Mouse (Mus musculus): Measurements from ENCODE around the gene Fbxo34. TPM values are rescaled to one million over a fixed set of nuclear protein-coding genes. Genes with fewer than 3 reads are reported as not detected.

The Fbxo34 gene
- polyA plus RNA-seq, 1 experiment: 21.1 TPM

DNA sequence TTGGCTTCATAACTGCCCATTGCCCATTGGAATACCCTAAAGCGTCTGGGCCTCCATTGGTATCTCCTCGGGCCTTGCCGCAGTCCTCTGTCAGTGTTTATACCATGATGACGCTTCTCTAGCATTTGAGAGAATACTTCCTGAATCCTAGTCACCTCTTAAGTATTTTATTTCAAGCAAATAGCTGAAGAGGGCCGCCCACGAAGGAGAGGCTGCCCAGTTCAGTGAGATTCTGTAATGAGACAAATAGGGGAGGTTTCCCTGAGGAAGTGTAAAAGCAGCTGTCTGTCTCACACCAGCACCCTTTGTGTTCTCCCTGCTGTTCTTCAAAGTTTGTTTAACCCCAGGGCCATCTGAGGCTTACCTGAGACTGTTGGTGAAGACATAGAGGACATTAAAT, 66.5 kb downstream of the Fbxo34 start:
- H3K4me3 ChIP-seq (replicated peaks; ENCODE audit: control insufficient read depth, low read depth, low read length): no peak overlapping the region
- TF ChIP-seq POLR2A (IDR thresholded peaks at IDR 0.05; ENCODE audit: borderline replicate concordance, control insufficient read depth, low read depth, low read length) (no peak), CTCF (IDR thresholded peaks at IDR 0.05; ENCODE audit: control insufficient read depth, insufficient read depth, low read length) (no peak)
- 83% methylated on average over 6 of the region's 6 CpGs for WGBS
- H3K27ac ChIP-seq (ENCODE audit: control insufficient read depth, insufficient read depth, low read depth, low read length, poor library complexity): no peak overlapping the region
- peaks cover 2% of the 10 kb centered on the region; the same call in 1 of the 2 replicates for H3K4me1 ChIP-seq (ENCODE audit: control insufficient read depth, insufficient read depth, low read length)

DNA sequence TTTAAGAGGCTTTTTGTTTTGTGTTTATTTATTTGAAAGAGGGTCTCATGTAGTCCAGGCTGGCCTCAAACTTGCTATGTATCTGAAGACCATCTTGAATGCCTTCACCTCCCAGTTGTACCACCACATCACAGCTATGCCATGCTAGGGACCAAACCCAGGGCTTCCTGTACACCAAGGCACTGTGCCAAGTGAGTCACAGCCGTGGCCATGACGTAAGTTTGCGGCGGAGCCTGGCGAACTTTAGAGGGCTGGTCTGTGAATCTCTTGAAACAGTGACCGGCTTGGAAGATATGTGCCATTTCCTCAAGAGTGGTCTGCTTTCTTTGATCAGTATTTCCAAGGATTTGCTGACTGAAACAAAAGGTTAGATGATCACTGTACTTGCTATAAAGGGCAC, 68.4 kb downstream of the Fbxo34 start:
- Histone ChIP-seq H3K4me3 (replicated peaks; ENCODE audit: control insufficient read depth, low read depth, low read length) (no peak overlapping the region), H3K4me1 (ENCODE audit: control insufficient read depth, insufficient read depth, low read length) (peaks cover 2% of the 10 kb centered on the region; the same call in 1 of the 2 replicates), H3K27ac (ENCODE audit: control insufficient read depth, insufficient read depth, low read depth, low read length, poor library complexity) (no peak overlapping the region)
- 27% methylated on average over 6 of the region's 6 CpGs for WGBS
- TF ChIP-seq CTCF (IDR thresholded peaks at IDR 0.05; ENCODE audit: control insufficient read depth, insufficient read depth, low read length): no peak
- TF ChIP-seq POLR2A (IDR thresholded peaks at IDR 0.05; ENCODE audit: borderline replicate concordance, control insufficient read depth, low read depth, low read length): no peak

DNA sequence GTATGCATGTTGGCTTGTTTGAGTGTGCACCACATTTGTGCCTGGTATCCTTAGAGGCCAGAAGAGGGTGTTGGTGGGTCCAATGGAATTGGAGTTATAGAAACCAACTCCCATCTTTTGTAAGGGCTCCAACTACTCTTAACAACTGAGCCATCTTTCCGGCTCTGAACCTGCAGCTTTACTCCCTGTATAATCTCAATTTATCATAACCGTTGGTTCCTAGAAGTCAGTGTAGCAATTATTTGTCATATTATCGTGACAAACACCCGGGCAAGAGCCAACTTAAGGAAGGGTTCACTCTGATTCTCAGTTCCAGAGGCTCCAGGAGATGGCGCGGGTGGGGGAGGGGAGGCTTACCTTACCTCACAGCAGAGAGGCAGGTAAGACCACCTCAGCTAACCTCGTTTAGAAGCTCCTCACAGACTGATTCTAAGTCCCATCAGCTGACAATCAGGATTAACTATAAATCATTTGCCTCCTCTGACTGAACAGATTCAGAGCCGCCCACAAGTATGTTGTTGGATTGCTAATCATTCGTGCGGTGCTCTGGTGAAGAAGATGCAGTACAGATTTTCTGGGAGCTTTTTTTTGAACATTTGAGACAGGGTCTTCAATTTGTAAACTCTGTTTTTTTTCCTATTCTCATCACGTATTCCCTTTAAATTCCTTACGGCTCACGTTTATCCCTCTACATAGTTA, 70.7 kb downstream of the Fbxo34 start:
- Histone ChIP-seq H3K4me3 (replicated peaks; ENCODE audit: control insufficient read depth, low read depth, low read length) (no peak overlapping the region), H3K27ac (ENCODE audit: control insufficient read depth, insufficient read depth, low read depth, low read length, poor library complexity) (peak overlapping the region; percentile 19; the same call in 1 of the 2 replicates), H3K4me1 (ENCODE audit: control insufficient read depth, insufficient read depth, low read length) (no peaks in the 10 kb centered on the region; the same call in 1 of the 2 replicates)
- TF ChIP-seq POLR2A (IDR thresholded peaks at IDR 0.05; ENCODE audit: borderline replicate concordance, control insufficient read depth, low read depth, low read length) (no peak), CTCF (IDR thresholded peaks at IDR 0.05; ENCODE audit: control insufficient read depth, insufficient read depth, low read length) (no peak)
- WGBS: 83% methylated on average over 13 of the region's 13 CpGs

DNA sequence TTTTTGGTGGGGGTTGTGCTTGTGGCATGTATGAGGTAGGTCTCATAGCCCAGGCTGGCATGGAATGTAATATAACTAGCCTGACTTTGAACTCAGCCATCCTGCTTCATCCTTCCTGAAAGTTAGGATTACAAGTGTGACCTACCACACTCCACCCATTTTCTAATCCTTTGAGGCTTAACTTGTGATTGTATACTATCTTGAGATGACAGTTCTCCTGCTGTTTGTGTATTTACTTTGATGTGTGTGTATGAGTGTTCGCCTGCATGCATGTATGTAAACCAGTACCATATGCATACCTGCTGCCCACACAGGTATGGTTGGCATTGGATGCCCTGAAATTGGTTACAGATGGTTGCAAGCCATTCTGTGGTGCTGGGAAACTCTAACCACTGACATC, 71.4 kb downstream of the Fbxo34 start:
- Histone ChIP-seq H3K27ac (ENCODE audit: control insufficient read depth, insufficient read depth, low read depth, low read length, poor library complexity) (peak overlapping the region; percentile 19; the same call in 1 of the 2 replicates), H3K4me3 (replicated peaks; ENCODE audit: control insufficient read depth, low read depth, low read length) (no peak overlapping the region), H3K4me1 (ENCODE audit: control insufficient read depth, insufficient read depth, low read length) (no peaks in the 10 kb centered on the region; the same call in 1 of the 2 replicates)
- TF ChIP-seq POLR2A (IDR thresholded peaks at IDR 0.05; ENCODE audit: borderline replicate concordance, control insufficient read depth, low read depth, low read length) (no peak), CTCF (IDR thresholded peaks at IDR 0.05; ENCODE audit: control insufficient read depth, insufficient read depth, low read length) (no peak)
- WGBS: 69% methylated on average over 1 of the region's 1 CpGs

DNA sequence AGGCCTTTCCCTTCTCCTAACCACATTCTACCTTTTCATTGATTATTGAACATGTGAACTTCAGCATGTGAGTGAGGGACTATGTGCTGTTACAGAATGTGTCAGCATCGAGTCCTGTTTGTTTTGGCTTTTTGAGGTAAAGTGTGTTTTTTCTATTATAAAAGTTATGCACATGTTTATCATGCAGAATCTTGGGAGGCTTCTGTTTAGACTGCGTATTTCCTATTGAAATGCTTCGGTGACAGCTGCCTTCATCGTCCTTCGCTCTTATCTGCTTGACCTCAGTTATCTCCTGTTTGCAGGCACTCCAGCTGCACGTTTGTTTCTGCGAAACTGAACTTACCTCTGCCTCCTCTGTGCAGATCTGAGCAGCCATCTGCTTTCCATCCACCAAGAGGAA, 72.1 kb downstream of the Fbxo34 start:
- no peak overlapping the region for H3K4me3 ChIP-seq (replicated peaks; ENCODE audit: control insufficient read depth, low read depth, low read length)
- no peak for TF ChIP-seq CTCF (IDR thresholded peaks at IDR 0.05; ENCODE audit: control insufficient read depth, insufficient read depth, low read length)
- no peak for TF ChIP-seq POLR2A (IDR thresholded peaks at IDR 0.05; ENCODE audit: borderline replicate concordance, control insufficient read depth, low read depth, low read length)
- 56% methylated on average over 7 of the region's 7 CpGs for WGBS
- H3K27ac ChIP-seq (ENCODE audit: control insufficient read depth, insufficient read depth, low read depth, low read length, poor library complexity): peak overlapping the region; percentile 73
- H3K4me1 ChIP-seq (ENCODE audit: control insufficient read depth, insufficient read depth, low read length): no peaks in the 10 kb centered on the region; the same call in 1 of the 2 replicates

DNA sequence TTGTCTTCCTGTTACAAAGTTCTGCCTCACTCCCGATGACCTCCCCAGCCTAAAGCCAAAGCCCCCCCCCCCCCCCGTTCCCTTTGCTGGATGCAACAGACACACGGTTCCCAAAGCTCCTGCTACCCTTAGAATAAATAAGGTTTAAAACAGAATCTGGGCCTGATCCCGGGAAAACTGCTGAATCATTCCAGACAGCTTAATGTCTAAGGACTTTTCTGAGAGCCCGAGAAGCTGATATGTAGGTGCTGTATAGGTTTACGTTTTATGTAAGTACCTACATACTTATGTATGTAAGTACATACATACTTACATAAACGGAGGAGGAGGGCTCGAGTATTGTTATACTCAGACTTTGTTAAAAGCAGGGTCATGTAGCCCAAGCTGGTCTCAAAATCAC, 75.2 kb downstream of the Fbxo34 start:
- Histone ChIP-seq H3K27ac (ENCODE audit: control insufficient read depth, insufficient read depth, low read depth, low read length, poor library complexity) (no peak overlapping the region), H3K4me1 (ENCODE audit: control insufficient read depth, insufficient read depth, low read length) (peaks cover 1% of the 10 kb centered on the region; the same call in 1 of the 2 replicates)
- TF ChIP-seq POLR2A (IDR thresholded peaks at IDR 0.05; ENCODE audit: borderline replicate concordance, control insufficient read depth, low read depth, low read length) (no peak), CTCF (IDR thresholded peaks at IDR 0.05; ENCODE audit: control insufficient read depth, insufficient read depth, low read length) (no peak)

DNA sequence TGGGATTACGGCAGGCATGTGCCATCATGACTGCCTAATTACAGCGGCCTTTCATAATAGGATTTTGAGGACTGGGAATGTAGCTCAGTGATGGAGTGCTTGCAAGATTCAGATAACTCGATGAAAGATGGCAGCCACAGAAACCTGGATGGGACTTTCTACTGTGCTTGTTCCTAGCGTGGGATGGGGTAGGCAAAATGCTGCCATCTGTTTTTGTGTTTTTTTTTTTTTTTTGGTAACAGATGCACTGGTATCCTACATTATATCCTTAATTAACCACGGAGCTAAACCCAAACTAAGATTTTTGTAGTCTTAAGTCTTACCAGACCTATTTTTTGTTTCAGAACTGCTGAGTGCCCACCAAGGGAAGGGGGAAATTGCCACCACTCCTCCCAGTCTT, 75.6 kb downstream of the Fbxo34 start:
- no peak for TF ChIP-seq CTCF (IDR thresholded peaks at IDR 0.05; ENCODE audit: control insufficient read depth, insufficient read depth, low read length)
- TF ChIP-seq POLR2A (IDR thresholded peaks at IDR 0.05; ENCODE audit: borderline replicate concordance, control insufficient read depth, low read depth, low read length): no peak
- Histone ChIP-seq H3K27ac (ENCODE audit: control insufficient read depth, insufficient read depth, low read depth, low read length, poor library complexity) (no peak overlapping the region), H3K4me1 (ENCODE audit: control insufficient read depth, insufficient read depth, low read length) (peaks cover 1% of the 10 kb centered on the region; the same call in 1 of the 2 replicates), H3K4me3 (replicated peaks; ENCODE audit: control insufficient read depth, low read depth, low read length) (no peak overlapping the region)
- WGBS: 88% methylated on average over 5 of the region's 5 CpGs

More for the DNA sequence above, 75.2 kb downstream of the Fbxo34 start:
- WGBS: 74% methylated on average over 8 of the region's 8 CpGs
- H3K4me3 ChIP-seq (replicated peaks; ENCODE audit: control insufficient read depth, low read depth, low read length): no peak overlapping the region

DNA sequence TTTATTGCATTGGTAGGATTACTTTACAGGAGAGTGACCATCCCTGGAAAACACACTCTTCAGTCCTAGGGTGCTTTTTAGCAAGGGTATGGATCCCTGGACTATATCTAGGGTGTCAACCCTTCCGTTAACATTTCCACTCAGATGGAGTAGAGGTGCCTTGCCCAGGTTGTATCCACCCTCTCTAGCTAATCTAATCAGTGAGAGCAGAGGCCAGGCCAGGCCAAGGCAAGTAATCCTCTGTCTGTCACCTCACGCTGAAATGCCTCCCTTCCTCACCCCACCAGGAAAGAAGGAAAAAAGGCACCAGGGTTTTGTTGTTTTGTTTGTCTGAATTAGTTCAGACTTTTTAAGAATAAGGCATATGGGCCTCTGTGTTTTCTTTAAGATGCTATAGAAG, 77.6 kb downstream of the Fbxo34 start:
- no peak overlapping the region; the same call in 1 of the 2 replicates for H3K27ac ChIP-seq (ENCODE audit: control insufficient read depth, insufficient read depth, low read depth, low read length, poor library complexity)
- TF ChIP-seq POLR2A (IDR thresholded peaks at IDR 0.05; ENCODE audit: borderline replicate concordance, control insufficient read depth, low read depth, low read length) (no peak), CTCF (IDR thresholded peaks at IDR 0.05; ENCODE audit: control insufficient read depth, insufficient read depth, low read length) (no peak)
- H3K4me1 ChIP-seq (ENCODE audit: control insufficient read depth, insufficient read depth, low read length): peaks cover 1% of the 10 kb centered on the region; the same call in 1 of the 2 replicates
- WGBS: 51% methylated on average over 2 of the region's 2 CpGs
- H3K4me3 ChIP-seq (replicated peaks; ENCODE audit: control insufficient read depth, low read depth, low read length): no peak overlapping the region
